Mouse (Mus musculus) C2C12 (cell line): ENCODE results near the gene Hdac4.

Experiments
- CTCF ChIP-seq: IDR thresholded peaks from one replicate; pipeline ENCODE4 v1.5.1; 2011; ENCODE audit not compliant: control insufficient read depth, insufficient read depth, insufficient read length
- FOSL1 ChIP-seq: IDR thresholded peaks from one replicate; pipeline ENCODE4 v1.8.0; 2011; ENCODE audit warnings: mild to moderate bottlenecking, low read length; ENCODE audit not compliant: poor library complexity, insufficient read depth, severe bottlenecking
- MAX ChIP-seq: IDR thresholded peaks from one replicate; pipeline ENCODE4 v1.6.1; 2011; ENCODE audit warnings: mild to moderate bottlenecking, control low read depth
- MYOD1 ChIP-seq: IDR thresholded peaks from one replicate; pipeline ENCODE4 v1.6.1; 2011; ENCODE audit warnings: low read depth; ENCODE audit not compliant: control insufficient read depth, insufficient read length
- MYOG ChIP-seq: IDR thresholded peaks from one replicate; pipeline ENCODE4 v1.6.1; 2011; ENCODE audit not compliant: control insufficient read depth, insufficient read length; ENCODE audit errors: extremely low read depth
- USF1 ChIP-seq: IDR thresholded peaks from one replicate; pipeline ENCODE4 v1.6.1; 2011; ENCODE audit warnings: low read depth, mild to moderate bottlenecking, control low read depth, moderate library complexity

GRCm38 (mm10) chr1:92055149-92055548, 140.3 kb downstream of the Hdac4 start:
- TF ChIP-seq CTCF (no peak), MYOG (no peak), MAX (no peak), MYOD1 (peak; percentile 30), FOSL1 (no peak), USF1 (no peak)
